Mouse (Mus musculus): Measurements from ENCODE around the gene Olfr52.
"Not testable (repeated sequence)": the region's sequence is repeated elsewhere in the genome, so short reads cannot be mapped to it uniquely, and the experiment has no call there.

Olfr52 gene

GRCm38 (mm10) chr2:86185583-86185982 is at the start of gene Olfr52:
Olfr52 (minus strand) TSS chr2:86185683.
- DNase-seq, result no peak

- DNase-seq, result no peak
These were observed 45.8 kb upstream of the Olfr52 start, which contains the start of gene Olfr1047 for GRCm38 (mm10) chr2:86231301-86231700. Olfr1047 (minus strand) TSS chr2:86231401.

GRCm38 (mm10) chr2:86219214-86219613 is 33.7 kb upstream of the Olfr52 start, which contains the start of gene Olfr1046:
Olfr1046 (minus strand) TSS chr2:86219314.
- DNase-seq, result no peak

- DNase-seq, result no peak
These were observed 17.4 kb upstream of the Olfr52 start, which contains the start of gene Olfr1045 for GRCm38 (mm10) chr2:86202909-86203308. Olfr1045 (minus strand) TSS chr2:86203009.

- DNase-seq, result no peak
These were observed 10.4 kb upstream of the Olfr52 start for GRCm38 (mm10) chr2:86195863-86196262.

GRCm38 (mm10) chr2:86179950-86180349 is 5.5 kb downstream of the Olfr52 start:
- DNase-seq, result no peak

GRCm38 (mm10) chr2:86177720-86178119 is 7.8 kb downstream of the Olfr52 start, which contains the start of gene Olfr1044:
Olfr1044 (minus strand) TSS chr2:86177820.
- no peak for DNase-seq

- DNase-seq, result not testable (repeated sequence)
These were observed 10.1 kb downstream of the Olfr52 start for GRCm38 (mm10) chr2:86175422-86175821.

GRCm38 (mm10) chr2:86167422-86167821 is 18.1 kb downstream of the Olfr52 start, which contains the start of gene Olfr1043:
Olfr1043 (minus strand) TSS chr2:86167522.
- no peak for DNase-seq

- DNase-seq, result no peak
These were observed 23.7 kb downstream of the Olfr52 start, which contains the start of gene Olfr1042 for GRCm38 (mm10) chr2:86161738-86162137. Olfr1042 (minus strand) TSS chr2:86161838.

- no peak for DNase-seq
These were observed 38.9 kb downstream of the Olfr52 start, which contains the start of gene Olfr1040 for GRCm38 (mm10) chr2:86146632-86147031. Olfr1040 (minus strand) TSS chr2:86146732.

- no peak for DNase-seq
These were observed 49.7 kb downstream of the Olfr52 start, which contains the start of gene Olfr1039 for GRCm38 (mm10) chr2:86135828-86136227. Olfr1039 (minus strand) TSS chr2:86135928.

Measured in kidney, adult 9 months (tissue).